Mouse (Mus musculus): ENCODE results near the gene Rgs7.

GRCm38 (mm10) chr1:175025781-175026309 is 466.5 kb downstream of the Rgs7 start:
- TF ChIP-seq CTCF (conservative IDR thresholded peaks at IDR 0.05; ENCODE audit: low read length) (no peak), NANOG (IDR thresholded peaks at IDR 0.05; ENCODE audit: borderline replicate concordance, low read length) (no peak)
